Mouse (Mus musculus): ENCODE data around the gene Synj2. TPM values are rescaled to one million over a fixed set of nuclear protein-coding genes. Genes with fewer than 3 reads are reported as not detected.

The Synj2 gene
- polyA plus RNA-seq, 1 experiment: 4.3 TPM

- DNase-seq (ENCODE audit: low read depth, low spot score): no peak
- WGBS: 26% methylated on average over 6 of the region's 6 CpGs
Measured at GRCm38 (mm10) chr17:5968562-5968961, 27.5 kb downstream of the Synj2 start.

GRCm38 (mm10) chr17:5969246-5969645 is 28.2 kb downstream of the Synj2 start:
- WGBS: 26% methylated on average over 3 of the region's 3 CpGs
- DNase-seq (ENCODE audit: low read depth, low spot score): no peak

GRCm38 (mm10) chr17:5970298-5970821 is 29.3 kb downstream of the Synj2 start:
- WGBS: 23% methylated on average over 5 of the region's 5 CpGs
- DNase-seq (ENCODE audit: low read depth, low spot score): no peak

GRCm38 (mm10) chr17:5973536-5973935 is 32.5 kb downstream of the Synj2 start:
- WGBS: 80% methylated on average over 8 of the region's 8 CpGs
- DNase-seq (ENCODE audit: low read depth, low spot score): no peak

GRCm38 (mm10) chr17:5975099-5975977 is 34.3 kb downstream of the Synj2 start:
- WGBS: 14% methylated on average over 23 of the region's 23 CpGs
- DNase-seq (ENCODE audit: low read depth, low spot score): no peak

- DNase-seq (ENCODE audit: low read depth, low spot score): no peak
- WGBS: 29% methylated on average over 20 of the region's 20 CpGs
Measured at GRCm38 (mm10) chr17:5976221-5977055, 35.4 kb downstream of the Synj2 start.

- whole genome bisulfite sequencing: 36% methylated on average over 16 of the region's 16 CpGs
- DNase-seq (ENCODE audit: low read depth, low spot score): no peak
Measured at GRCm38 (mm10) chr17:5977056-5977920, 36.2 kb downstream of the Synj2 start.

GRCm38 (mm10) chr17:5977921-5978504 is 36.9 kb downstream of the Synj2 start:
- DNase-seq (ENCODE audit: low read depth, low spot score): no peak
- 37% methylated on average over 8 of the region's 8 CpGs for whole genome bisulfite sequencing

- no peak for DNase-seq (ENCODE audit: low read depth, low spot score)
- WGBS: 15% methylated on average over 10 of the region's 10 CpGs
Measured at GRCm38 (mm10) chr17:5978505-5979077, 37.5 kb downstream of the Synj2 start.

- no peak for DNase-seq (ENCODE audit: low read depth, low spot score)
- WGBS: 32% methylated on average over 6 of the region's 6 CpGs
Measured at GRCm38 (mm10) chr17:5980860-5981259, 39.8 kb downstream of the Synj2 start.

- no peak for DNase-seq (ENCODE audit: low read depth, low spot score)
- 79% methylated on average over 6 of the region's 6 CpGs for WGBS
Measured at GRCm38 (mm10) chr17:5983150-5983549, 42.1 kb downstream of the Synj2 start.

GRCm38 (mm10) chr17:5983901-5984300 is 42.8 kb downstream of the Synj2 start:
- no peak for DNase-seq (ENCODE audit: low read depth, low spot score)
- WGBS: 88% methylated on average over 6 of the region's 6 CpGs

- 61% methylated on average over 13 of the region's 13 CpGs for WGBS
- DNase-seq (ENCODE audit: low read depth, low spot score): no peak
Measured at GRCm38 (mm10) chr17:5984700-5985231, 43.7 kb downstream of the Synj2 start.

GRCm38 (mm10) chr17:5985271-5985670 is 44.2 kb downstream of the Synj2 start:
- WGBS: 82% methylated on average over 1 of the region's 1 CpGs
- DNase-seq (ENCODE audit: low read depth, low spot score): no peak

GRCm38 (mm10) chr17:5987271-5988056 is 46.4 kb downstream of the Synj2 start:
- DNase-seq (ENCODE audit: low read depth, low spot score): no peak
- 66% methylated on average over 11 of the region's 11 CpGs for WGBS

GRCm38 (mm10) chr17:5988102-5988501 is 47.0 kb downstream of the Synj2 start:
- 89% methylated on average over 4 of the region's 4 CpGs for WGBS
- no peak for DNase-seq (ENCODE audit: low read depth, low spot score)

- DNase-seq (ENCODE audit: low read depth, low spot score): no peak
Measured at GRCm38 (mm10) chr17:5992866-5993580, 51.9 kb downstream of the Synj2 start.

More at GRCm38 (mm10) chr17:5992866-5993580, 51.9 kb downstream of the Synj2 start:
- 74% methylated on average over 5 of the region's 5 CpGs for WGBS
